Mouse (Mus musculus): Measurements from ENCODE around the gene Ccdc36.

Gene Ccdc36

DNA sequence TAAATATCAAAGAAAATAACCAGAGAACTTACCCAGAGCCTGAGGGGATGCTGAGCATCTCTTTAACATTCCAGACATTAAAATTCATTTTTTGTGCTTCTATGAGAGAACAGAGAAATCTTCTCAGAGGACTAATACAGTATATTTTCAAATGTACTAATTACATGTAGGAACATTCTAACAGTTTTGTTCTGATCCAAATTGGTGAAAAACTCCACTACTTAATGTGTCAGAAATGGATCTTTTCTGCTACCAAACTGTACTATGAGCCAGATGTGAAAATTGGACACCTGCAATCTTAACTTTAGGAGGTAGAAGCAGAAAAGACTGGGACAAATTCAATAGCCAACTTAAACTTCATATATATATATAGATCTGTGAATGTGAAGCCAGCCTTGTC lies at the start of gene Ccdc36:
Gene Ccdc36, minus strand, starts transcription at position 101 of the 400 bp plus-strand sequence.
- no peak for DNase-seq (ENCODE audit: low spot score)

DNA sequence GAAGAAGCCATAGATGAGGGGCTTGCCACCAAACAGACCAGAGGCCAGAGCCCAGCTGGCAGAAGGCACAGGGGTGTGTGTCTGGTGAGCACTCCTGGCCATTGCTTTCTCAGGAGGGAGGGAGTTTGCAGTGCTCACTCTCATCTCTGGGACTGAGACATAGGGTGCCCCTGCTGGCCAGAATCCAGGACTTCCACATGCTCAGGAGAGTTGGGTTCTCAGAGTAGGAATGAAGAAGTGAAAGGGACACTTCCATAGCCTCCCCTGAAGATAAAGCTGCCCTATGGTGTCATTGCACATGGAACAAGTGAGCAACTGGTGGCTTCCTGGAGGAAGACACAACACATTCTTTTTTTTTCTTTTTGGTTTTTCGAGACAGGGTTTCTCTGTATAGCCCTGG lies 46.2 kb upstream of the Ccdc36 start:
- no peak for DNase-seq (ENCODE audit: low spot score)

DNA sequence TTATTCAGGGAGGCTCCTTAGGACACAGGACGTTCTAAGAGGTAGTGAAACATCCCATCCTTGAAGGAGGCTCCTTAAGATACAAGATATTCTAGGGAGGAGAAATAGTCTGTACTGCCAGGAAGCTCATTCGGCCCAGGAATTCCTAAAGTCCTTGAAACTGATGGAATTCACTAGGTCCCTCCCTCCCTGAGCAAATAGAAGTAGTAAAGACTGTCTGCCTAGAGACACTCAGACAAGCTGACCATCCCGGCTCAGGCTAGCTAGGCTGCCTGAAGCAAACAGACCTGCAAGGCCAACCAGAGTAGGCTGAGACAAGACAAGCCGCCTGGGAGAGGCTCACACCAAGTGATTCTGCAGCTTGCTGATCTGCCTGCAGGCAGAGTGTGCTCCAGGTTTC lies 41.6 kb upstream of the Ccdc36 start:
- no peak for DNase-seq (ENCODE audit: low spot score)

DNA sequence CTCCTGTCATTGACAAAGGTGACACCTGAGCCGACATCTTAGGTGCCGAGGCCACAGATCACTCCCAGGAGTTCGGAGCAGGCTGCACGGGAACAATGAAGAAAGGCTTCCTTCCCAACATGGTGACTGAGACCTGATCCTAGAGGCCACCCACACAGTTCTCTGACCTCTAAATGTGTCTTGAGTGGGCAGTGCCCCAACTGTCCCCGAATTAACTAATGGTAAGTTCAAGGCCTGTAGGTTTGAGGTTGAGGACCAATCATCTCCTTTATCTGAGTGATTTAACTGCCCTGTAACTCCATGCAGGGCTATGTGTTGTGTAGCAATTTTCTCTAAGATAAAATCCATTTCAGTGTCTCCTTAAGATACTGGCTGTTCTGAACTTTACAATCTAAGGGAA lies 41.1 kb upstream of the Ccdc36 start:
- DNase-seq (ENCODE audit: low spot score), result no peak

DNA sequence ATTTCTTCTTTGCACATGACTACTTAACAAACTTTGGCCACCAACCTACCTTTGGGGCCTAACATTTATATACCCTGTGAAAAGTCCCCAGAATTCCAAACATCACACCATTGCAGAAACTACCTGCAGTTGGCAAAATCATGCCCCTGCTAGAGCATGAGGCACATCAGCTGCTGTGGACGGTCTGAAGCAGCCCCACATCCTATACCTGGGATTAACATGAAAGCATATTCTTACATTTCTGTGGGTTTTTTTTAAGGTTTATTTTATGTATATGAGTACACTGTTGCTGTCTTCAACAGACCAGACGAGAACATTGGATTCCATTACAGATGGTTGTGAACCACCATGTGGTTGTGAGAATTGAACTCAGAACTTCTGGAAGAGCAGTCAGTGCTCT lies 37.9 kb upstream of the Ccdc36 start:
- no peak for DNase-seq (ENCODE audit: low spot score)

DNA sequence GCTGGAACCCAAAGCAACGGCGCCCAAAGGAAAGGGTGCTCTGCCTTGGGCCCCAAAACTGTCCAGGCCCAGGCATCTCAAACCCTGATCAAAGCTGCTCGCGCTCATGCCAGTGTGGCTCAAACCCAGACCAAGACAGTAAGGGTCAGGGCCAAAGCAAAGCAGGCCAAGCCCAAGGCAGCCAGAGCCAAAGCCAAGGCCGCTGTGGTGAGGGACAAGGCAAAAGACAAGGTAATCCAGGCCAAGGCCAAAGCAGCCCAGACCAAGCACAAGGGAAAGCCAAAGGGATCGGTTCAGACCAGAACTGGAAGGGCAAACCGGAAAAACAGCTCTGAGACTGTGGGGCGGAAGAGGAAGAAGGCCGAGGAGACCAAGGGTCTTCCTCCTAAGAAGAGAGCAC lies 35.4 kb upstream of the Ccdc36 start:
- no peak for DNase-seq (ENCODE audit: low spot score)

DNA sequence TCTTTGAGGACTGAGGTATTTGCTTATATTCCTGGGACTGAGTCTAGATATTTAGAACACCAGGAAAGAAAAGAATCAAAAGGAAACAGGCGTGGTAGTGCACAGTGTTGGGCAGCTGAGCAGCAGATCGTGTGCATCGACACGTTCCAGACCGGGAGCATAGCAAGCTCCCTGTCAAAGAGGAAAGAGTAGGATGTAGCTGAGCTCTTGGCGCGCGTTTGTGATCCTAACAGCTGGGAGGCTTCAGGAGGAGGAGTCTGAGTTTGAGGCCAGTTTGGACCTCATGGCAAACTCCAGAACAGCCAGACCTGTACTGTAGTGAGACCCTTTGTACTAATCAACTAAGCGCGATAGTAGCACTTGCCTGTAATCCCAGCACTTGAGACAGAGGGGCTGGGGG lies 33.9 kb upstream of the Ccdc36 start:
- DNase-seq (ENCODE audit: low spot score), result no peak

DNA sequence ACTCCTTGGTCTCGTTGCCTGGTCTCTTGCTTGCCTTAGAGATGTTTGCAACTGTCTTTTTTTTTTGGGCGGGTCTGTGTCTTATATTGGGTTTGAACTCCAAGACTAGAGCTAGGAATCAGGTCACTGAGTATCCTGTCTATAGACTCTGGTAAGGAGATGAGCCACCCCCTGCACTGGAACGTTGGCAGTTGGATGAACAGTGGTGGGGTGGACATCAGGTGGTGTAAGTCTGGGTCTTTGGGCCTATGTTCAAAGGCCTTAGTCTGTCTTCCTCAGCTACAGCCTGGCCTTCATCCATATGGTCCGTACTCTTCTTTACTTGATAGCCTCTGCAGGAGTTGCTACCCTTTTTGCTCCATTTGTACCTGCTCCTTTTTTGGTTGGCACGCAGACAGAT lies 33.4 kb upstream of the Ccdc36 start:
- DNase-seq (ENCODE audit: low spot score), result no peak

DNA sequence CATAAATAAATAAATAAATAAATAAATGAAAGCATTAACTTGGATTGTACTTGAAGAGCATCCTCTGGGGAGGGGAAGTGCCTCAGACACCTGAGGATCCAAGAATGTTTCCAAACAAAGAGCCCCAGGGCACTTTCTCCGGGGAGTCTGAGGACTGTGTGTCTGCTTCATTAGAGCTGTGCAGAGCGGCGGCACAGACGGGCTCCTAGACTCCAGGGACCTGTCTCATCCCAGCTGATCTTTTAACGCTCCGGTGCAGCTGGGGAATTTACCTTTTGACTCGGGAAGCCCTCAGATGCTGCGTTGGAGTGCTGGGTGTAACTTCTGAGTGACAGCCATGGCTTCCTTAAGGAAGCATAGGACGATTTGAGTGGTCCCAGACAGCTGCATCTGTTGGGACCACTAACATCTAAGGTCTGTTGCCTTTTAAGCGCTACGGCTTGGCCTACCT lies 32.9 kb upstream of the Ccdc36 start, which contains the start of gene Klhdc8b:
Gene Klhdc8b, minus strand, starts transcription at position 401 of the 451 bp plus-strand sequence.
- peak; percentile 13 for DNase-seq (ENCODE audit: low spot score)

DNA sequence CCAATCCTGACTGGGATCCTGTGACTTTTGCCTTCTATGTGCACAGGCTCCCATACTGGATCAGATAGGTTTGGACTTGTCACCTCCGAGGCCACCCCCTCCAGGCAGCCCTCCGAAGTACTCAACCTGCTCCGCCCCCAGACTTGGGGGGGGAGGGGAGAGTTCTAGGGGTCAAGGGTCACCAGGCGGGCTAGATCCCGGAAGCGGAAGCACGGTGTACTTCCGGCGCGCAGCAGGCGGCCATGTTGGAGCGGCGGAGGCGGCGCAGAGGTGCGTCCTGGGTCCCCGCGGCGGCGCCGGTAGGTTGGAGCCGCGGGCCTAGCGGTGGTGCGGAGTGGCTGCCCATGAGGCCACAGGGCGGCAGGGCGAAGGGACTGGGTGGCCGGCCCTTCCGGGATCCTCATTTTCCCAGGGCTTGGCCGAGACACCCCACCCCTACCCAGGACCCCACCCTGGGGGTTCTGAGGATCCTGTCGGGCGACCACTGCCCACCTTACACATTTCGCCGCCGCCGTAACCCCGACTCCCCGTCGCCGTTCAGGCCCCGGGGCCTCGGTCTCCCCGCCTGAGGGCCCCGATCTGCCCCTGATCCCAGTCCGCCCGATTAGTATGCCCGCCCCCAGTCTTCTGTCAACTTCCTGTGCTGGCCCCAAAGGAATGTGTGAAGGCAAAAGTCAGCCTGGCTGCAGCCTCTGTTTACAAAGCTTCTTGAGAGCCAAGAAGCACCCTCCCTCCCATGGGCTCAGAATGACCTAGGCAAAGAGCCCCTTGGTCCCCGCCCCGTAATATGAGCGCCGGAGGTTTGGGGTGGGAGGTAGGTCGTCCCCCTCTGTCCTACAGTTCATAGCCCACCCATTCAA lies 32.3 kb upstream of the Ccdc36 start, which contains the start of gene Ccdc71:
Gene Ccdc71, plus strand, starts transcription at position 209 of the 860 bp plus-strand sequence.
- peak; percentile 88 for DNase-seq (ENCODE audit: low spot score)

DNA sequence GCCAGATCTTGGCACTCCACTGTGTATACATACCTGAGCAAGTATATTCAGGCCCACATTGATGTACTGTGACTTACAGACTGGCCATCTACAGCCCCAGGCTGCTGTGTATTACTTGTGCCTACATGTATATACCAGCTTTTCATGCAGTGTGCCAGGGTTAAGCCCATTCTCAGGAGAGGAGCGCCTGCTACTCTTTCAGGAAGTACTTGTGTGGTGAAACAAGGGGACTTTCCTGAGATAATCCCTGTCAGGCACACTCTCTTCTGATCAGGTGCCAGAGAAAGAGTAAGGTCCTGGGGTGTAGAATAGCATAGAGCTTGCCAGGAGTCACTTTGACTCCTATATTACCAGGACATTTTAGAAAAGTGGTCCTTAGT lies 31.6 kb upstream of the Ccdc36 start:
- no peak for DNase-seq (ENCODE audit: low spot score)

DNA sequence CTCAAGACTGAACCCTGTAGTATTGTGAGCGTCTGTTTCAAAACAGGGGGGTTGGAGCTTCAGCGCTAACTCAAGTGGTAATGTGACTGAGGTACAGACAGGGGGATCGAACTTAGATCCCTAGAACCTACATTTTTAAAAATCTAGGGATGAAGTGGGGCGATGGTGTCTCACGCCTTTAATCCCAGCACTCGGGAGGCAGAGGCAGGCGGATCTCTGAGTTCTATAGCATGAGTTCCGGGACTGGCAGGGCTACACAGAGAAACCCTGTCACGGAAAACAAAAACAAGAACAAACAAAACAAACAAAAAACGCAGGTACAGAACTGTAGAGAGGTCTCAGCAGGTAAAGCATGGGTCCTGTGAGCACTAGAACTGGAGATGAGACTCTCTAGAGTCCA lies 28.7 kb upstream of the Ccdc36 start:
- DNase-seq (ENCODE audit: low spot score), result no peak

DNA sequence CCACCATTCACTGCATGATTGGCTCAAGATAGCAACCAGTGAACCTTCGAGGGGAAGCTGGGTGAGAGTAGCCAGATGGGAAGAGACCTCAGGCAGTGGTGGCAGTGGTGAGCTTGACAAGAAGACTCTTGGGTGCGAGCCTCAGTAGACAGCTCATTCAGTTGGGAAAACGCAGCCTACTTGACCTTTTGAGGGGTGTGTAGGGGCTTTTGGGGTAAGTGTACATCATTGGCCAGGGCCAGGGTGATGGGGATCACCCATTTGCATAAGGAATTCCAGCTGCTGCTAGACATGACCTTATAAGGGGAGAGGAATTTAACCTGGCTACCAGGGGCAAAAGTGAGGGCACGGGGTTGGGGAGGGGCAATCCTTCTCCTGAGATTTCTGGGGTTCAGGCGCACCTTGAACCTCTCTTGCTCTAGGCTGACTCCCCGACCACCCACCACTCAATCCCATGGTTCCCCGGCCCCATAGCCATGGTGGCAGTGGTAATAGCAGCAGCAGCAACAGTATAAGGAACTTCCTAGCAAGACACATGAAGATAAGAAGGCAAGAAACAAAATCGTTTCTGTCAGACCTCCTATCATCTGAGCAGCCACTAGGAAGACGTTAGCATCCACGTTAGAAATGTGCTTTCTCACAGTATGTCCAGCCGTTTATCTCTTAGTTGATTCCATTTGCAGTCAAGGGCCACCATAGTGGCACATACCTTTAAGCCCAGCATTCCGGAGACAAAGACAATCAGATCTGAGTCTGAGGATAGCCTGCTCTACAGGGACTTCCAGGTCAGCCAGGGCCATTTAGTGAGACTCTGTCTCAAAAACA lies 27.7 kb upstream of the Ccdc36 start:
- DNase-seq (ENCODE audit: low spot score), result no peak

DNA sequence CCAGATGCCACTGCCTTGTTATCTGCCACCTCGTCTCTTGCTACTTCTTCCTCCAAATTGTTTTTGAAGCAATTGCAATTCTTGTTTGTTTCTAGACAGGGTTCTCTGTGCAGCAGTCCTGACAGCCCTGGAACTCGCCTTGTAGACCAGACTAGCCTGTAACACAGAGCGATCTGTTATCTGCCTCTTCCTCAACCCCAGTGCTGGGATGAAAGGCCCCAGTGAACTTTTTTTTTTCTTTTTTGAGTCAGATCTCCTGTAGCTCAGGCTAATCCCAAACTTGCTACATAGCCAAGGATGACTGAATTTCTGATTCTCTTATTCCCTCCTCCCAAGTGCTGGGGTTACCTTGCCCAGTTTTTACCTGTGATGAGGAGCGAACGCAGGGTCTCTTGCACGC lies 26.1 kb upstream of the Ccdc36 start:
- DNase-seq (ENCODE audit: low spot score), result no peak

DNA sequence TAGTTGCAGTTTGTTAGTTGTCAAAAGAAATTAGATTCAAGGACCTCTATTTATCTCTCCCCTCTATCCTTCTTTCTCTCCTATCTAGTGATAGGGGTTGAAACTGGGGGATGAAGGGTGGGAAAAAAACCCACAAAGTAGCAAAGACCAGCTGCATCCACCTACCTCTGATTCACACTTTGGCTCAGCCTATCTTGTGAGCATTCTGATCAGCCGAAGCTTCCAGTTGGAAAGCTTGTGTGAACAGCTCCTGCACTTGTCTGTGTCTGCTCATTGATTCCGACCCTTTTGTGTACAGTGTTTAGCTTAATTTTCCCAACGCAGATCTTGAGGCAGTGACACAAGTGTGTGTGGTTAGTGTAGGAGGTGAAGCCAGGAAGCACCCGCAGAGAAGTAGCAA lies 25.2 kb upstream of the Ccdc36 start:
- no peak for DNase-seq (ENCODE audit: low spot score)

DNA sequence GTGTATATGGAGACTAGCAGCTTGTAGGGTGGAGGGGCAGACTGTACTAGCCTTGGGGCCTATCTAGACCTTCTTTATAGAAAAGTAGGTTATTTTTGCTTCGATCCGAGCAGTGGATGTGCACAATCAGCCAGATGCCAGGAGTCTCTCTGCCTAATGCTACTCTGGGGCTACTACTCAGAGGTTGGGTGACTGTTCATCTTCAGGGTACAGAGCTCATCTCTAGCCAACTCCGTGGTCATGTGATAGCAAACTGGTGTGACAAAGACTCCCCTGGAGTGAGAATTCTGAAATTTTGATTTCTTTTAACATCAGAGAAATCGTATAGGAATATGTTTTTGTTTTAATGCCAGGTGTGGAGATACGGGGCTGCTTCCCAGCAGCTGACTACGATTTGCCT lies 24.6 kb upstream of the Ccdc36 start:
- DNase-seq (ENCODE audit: low spot score), result no peak

DNA sequence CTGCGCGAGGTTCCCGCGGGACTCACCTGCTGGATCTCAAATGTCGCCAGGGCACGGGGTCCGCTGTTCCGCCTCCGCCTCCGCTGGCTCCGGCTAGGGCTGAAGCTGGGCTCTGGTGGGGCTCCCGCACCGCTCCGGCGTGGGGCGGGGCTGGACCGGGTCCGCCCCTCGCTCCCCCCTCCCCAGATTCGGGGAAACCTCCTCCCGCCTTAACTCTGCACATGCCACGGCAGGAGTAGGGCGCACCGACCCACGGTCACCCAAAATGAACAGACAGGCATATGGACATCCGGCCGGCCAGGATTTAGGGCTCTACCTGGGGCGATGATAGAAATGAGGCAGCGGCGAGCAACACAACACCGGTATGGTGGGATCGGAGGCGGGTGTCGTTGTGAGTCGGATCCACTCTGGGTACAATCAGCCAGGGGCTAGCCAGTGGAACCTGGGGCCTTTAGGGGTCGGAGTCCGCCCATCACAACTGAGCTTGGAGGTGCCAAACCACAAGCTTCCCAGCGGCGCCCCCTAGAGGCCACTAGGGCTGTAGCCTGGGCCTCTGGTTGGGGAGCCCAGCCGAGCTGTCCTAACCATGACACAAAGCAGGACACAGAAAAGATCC lies 24.1 kb upstream of the Ccdc36 start:
- peak; percentile 43 for DNase-seq (ENCODE audit: low spot score)

DNA sequence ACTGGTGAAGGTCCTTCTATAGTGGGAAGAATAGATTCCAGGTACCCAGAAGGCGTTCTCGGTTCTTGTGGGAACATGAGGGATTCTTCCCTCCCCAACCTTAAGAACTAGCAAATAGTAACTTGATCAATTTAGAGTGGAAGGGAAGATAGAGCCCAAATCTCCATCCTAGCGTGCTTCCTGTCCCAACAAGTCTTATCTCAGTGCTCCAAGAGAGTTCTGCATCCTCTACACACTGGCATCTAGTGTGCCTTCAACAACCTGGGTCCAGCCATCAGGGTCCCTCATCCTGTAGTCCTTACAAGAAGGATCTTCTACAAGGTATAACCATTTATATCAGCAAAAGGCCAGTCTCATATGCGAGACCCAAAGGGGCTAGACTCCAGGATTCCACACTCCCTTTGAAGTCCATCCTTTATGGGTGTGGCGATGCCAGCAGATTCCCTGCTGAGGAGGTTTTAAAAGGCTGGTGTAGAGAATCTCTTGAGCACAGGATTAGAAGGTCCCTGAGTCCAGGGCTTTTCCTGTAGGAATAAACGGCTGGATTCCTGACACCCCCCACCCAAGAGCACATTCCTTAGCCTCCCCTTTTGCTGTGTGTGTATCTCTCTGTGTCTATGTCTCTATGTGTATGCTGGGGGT lies 23.4 kb upstream of the Ccdc36 start:
- DNase-seq (ENCODE audit: low spot score), result no peak

DNA sequence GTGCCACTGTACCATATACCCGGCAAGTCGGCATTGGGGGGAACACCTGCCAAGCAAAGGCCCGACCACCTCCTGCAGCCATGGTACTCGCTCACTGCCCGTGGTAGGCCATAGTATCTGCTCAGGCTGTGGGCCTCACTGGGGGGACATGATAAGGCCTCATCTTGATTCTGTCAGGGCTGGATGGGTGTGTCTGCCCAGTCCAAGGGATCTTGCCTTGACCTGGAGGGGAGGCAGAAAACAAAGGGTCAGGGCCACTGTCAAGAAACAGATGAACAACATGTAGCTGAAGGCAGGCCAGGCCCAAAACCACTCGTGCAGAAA lies 22.8 kb upstream of the Ccdc36 start:
- no peak for DNase-seq (ENCODE audit: low spot score)

DNA sequence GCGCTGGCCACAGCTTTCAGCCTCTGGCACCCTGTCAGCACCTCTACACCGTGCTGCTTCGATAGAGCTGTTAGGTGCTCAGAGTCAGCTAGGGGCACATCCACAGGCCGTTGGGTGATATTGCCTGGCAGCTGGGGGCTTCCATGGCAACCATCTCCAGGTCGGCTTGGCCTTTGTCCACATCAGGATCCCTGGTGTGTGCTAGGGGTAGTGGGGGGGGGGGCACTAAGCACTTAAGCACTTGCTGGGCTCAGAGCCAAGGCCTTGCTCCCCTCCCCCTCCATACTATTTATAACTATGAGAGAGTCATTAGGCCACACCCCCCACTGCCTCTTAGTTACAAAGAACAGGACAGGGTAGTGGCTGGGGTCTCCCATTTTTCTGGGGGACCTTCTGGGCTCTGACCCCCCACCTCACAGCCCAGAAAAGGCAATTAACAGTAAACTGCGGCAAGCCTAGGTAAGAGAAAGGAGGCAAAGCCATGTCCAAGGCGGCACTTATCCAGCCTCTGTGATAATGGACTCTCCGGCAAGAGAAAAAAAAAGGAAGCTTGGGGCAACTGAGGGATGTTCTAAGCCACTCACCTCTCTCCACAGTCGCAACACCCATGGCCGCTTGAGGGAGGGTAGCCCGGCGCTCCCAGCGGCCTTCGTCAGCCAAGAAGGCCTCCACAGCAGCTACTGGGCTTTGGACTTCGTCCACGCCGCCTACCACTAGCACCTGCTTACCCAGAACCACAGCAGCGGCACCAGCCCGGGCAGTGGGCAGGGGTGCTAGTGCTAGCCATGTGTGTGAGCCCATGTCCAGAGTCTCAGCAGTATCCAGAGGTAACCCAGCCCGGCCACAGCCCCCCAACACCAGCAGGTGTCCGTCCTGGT lies 22.2 kb upstream of the Ccdc36 start:
- DNase-seq (ENCODE audit: low spot score), result no peak

DNA sequence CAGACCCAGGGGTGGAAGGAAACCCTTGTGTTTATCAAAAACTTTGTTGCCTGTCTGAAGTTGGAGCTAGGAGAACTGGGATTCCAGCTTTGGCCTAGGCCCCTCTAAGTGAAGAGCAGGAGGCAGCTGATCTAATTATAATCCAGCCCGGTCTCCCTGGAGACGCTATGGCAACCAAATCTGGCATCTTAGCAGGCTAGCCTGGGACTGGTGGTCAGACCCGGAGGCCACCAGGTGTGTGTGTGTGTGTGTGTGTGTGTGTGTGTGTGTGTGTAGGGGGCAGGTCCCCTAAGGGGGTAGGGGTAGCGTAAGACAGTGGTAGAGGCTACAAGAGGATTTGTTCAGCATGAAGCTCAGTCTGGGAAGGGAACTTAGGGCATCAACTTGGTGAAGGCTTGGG lies 21.6 kb upstream of the Ccdc36 start:
- no peak for DNase-seq (ENCODE audit: low spot score)
